ENCODE assay signal across 22 mouse cellular contexts in genomic region chr12:3585525-3585924, GRCm38 (mm10).
"Had no signal": no experiment of that assay in that cellular context is flagged by ENCODE, and none has a peak within 500 bp of the region (broad histone marks: within the 10 kb centered on the region; RNA-seq: fewer than 3 reads in every experiment).

No protein-coding gene starts in this region.

- H3K4me1 ChIP-seq: midbrain, embryonic 12.5 days; midbrain, embryonic 15.5 days; neural tube, embryonic 12.5 days; neural tube, embryonic 15.5 days; stomach, embryonic 15.5 days had no signal

- ATAC-seq: liver, postnatal 0 days; lung, postnatal 0 days; midbrain, embryonic 15.5 days had no signal

- H3K9ac ChIP-seq: limb, embryonic 15.5 days; liver, embryonic 14.5 days; liver, postnatal 0 days; lung, embryonic 14.5 days; midbrain, embryonic 12.5 days; midbrain, embryonic 15.5 days; neural tube, embryonic 12.5 days; neural tube, embryonic 15.5 days; stomach, embryonic 15.5 days had no signal

- H3K4me2 ChIP-seq: limb, embryonic 15.5 days; liver, embryonic 11.5 days; lung, embryonic 14.5 days; midbrain, embryonic 12.5 days; midbrain, embryonic 15.5 days; neural tube, embryonic 12.5 days; neural tube, embryonic 15.5 days; stomach, embryonic 15.5 days had no signal

- H3K36me3 ChIP-seq: midbrain, embryonic 15.5 days had no signal

- H3K4me3 ChIP-seq: layer of hippocampus, adult 2 months; limb, embryonic 15.5 days; midbrain, embryonic 12.5 days; midbrain, embryonic 15.5 days; neural tube, embryonic 12.5 days; neural tube, embryonic 15.5 days; stomach, embryonic 15.5 days had no signal

- H3K27me3 ChIP-seq: limb, embryonic 15.5 days; midbrain, embryonic 12.5 days; midbrain, embryonic 15.5 days; neural tube, embryonic 12.5 days; neural tube, embryonic 15.5 days; stomach, embryonic 15.5 days had no signal

- H3K27ac ChIP-seq: kidney, postnatal 0 days; layer of hippocampus, adult 2 months; limb, embryonic 15.5 days; liver, embryonic 14.5 days; macrophage; midbrain, embryonic 12.5 days; midbrain, embryonic 15.5 days; neural tube, embryonic 12.5 days; neural tube, embryonic 15.5 days; stomach, embryonic 15.5 days had no signal

- DNase-seq: kidney, adult 2 months; kidney, postnatal 25 days; layer of hippocampus, adult 9-11 months; liver, postnatal 0 days; lung, embryonic 14.5 days; right cerebral cortex, adult 18-20 months; right cerebral cortex, postnatal 14 days; right cerebral cortex, postnatal 4 days; thymus, adult 2 months; thymus, postnatal 25 days had no signal

- H3K9me3 ChIP-seq: limb, embryonic 15.5 days; midbrain, embryonic 12.5 days; midbrain, embryonic 15.5 days; neural tube, embryonic 12.5 days; neural tube, embryonic 15.5 days; stomach, embryonic 15.5 days had no signal
